Mouse (Mus musculus) myocyte (in vitro differentiated cells): Measurements from ENCODE around the gene Wfdc11.

Experiments
- MAX ChIP-seq: IDR thresholded peaks from one replicate; pipeline ENCODE4 v1.6.1; 2011; ENCODE audit warnings: low read depth, mild to moderate bottlenecking, control low read depth
- MYOD1 ChIP-seq, 3 experiments: IDR thresholded peaks; one replicate each; pipeline ENCODE4 v1.6.1; 2011; ENCODE audit warnings: control low read depth in 2 of 3, low read depth in 2 of 3, mild to moderate bottlenecking in 2 of 3, moderate library complexity in 1 of 3; ENCODE audit not compliant: insufficient read length in 2 of 3, control insufficient read depth in 1 of 3
- POLR2A ChIP-seq: IDR thresholded peaks from one replicate; pipeline ENCODE4 v1.6.1; 2011; ENCODE audit warnings: low read depth, mild to moderate bottlenecking, control low read depth, moderate library complexity; ENCODE audit not compliant: insufficient read length
- REST ChIP-seq: IDR thresholded peaks from one replicate; pipeline ENCODE4 v1.6.1; 2011; ENCODE audit warnings: mild to moderate bottlenecking, control low read depth, moderate library complexity; ENCODE audit not compliant: insufficient read depth, insufficient read length
- TCF12 ChIP-seq: IDR thresholded peaks from one replicate; pipeline ENCODE4 v1.6.1; 2011; ENCODE audit warnings: mild to moderate bottlenecking, control low read depth; ENCODE audit not compliant: poor library complexity, insufficient read depth, severe bottlenecking
- USF1 ChIP-seq: IDR thresholded peaks from one replicate; pipeline ENCODE4 v1.6.1; 2011; ENCODE audit warnings: low read depth, mild to moderate bottlenecking, control low read depth, moderate library complexity

GRCm38 (mm10) chr2:164715005-164715404 lies 41.1 kb upstream of the Wfdc11 start, which contains the start of gene Spint5:
- no peak for TF ChIP-seq POLR2A
- no peak for TF ChIP-seq USF1
- no peak for TF ChIP-seq TCF12
- TF ChIP-seq MAX, result no peak
- no peak for TF ChIP-seq REST
- no peak for TF ChIP-seq MYOD1 (IDR thresholded peaks at IDR 0.05; ENCODE audit: control insufficient read depth in 1 of 3, insufficient read length in 2 of 3, low read depth in 2 of 3)
